Mouse (Mus musculus): ENCODE measurements around the gene Cnot9.
"Not testable (repeated sequence)": the region's sequence is repeated elsewhere in the genome, so short reads cannot be mapped to it uniquely, and the experiment has no call there.

Cnot9 gene

DNA sequence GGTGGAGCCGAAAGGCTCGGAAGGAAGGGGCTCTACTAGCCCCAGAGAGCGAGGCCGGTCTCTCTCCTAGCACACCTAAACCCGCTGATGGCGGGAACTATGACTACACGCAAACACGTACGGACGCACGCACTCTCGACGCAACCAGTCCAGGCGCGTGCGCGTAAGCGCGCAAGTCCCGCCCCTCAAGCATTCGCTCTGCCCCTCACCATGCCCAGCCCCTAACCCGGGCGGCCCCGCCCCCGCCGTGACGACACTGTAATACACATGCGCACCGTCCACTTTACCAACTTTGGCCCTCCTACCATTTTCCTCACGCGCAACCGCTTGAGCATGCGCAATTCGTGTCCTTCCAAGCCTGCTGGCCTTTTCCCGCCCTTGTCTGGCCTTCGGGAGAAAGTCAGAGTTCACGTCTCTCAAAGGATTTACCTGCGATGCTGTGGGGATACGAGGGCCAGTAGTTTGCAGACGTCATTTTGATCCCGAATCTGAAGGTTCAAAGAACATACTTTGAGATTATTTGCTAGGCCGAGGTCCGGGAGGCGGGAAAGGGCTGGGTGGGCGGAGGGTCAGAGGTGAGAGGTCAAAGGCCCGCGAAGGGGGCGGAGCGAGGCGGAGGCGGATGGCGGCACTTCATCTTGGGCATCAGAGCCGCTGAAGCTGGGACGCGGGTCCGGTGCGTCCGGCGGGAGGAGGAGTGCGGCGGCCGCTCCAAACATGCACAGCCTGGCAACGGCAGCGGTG lies at the start of gene Cnot9:
TSS of gene Cnot9 (plus strand) at position 338 of the 744 bp plus-strand sequence.
- peak; percentile 100 for DNase-seq (ENCODE audit: low spot score)

DNA sequence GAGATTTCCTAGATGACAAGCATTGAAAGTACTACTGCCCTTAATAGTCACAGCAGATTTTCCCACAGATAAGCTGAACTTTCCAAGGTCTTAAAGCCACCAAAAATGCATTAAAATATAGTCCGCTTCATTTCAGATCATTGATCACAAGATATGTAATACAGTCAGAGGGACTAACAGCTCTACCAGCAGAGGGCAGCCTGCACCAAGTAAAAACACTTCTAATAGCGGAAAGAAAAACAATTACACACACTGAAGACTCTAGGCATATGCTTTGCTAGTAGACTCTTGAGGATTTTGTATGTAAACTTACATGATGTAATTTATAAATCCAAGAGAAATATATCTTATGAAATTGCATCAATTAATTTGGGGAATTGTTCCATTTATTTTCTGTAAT lies 45.6 kb upstream of the Cnot9 start:
- peak; percentile 31 for DNase-seq (ENCODE audit: low spot score)

DNA sequence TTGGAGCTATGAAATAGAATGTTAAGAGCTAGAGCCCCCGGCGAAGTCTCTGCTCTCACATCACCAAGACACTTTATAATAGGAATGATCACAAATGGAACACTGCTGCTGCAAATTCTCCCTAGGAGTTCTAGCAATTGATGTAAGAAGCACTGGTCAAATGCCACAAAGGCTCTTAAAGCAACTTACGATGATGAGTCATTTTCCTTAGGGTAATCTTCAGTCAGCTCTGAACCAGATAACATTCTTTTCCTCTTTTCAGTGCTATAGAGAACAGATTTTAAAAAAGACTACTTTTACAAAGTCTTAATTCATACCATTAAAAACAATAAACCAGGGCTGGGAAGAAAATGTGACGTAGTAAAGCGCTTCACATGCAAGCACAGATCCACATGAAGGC lies 20.1 kb upstream of the Cnot9 start:
- no peak for DNase-seq (ENCODE audit: low spot score)

DNA sequence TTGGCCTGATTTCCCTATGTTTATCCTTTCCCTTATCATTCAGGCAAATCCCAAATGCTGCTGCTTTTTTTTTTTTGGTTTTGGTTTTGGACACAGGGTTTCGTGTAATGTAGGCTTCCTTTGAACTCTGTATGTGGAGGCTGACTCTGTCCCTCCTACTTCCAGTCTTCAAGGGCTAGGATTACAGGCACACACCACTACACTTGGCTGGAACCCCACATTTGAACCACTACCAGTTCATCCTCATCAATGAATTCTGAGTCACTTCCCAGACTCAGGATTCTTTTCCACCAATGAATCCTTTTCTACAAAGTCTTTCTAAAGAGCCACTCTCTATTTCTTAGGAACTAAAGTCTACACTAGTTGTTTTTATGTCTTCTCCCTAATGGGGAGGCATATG lies 4.8 kb upstream of the Cnot9 start:
- no peak for DNase-seq (ENCODE audit: low spot score)

DNA sequence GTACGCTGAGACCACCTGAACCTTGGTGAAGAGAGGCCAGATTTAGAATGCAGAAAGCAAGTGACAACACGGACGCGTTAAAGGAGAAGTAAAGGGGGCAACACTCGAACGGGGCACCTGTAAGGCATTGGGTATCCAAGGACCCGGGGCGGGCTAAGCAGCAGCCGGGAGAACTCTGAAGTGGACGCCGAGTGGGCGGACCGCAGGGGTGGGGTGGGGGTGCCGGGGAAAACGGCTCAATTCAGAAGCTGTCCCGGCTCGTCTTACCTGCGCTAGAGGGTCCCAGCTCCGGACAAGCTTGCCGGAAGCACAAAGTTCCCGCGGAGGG lies 501 bp upstream of the Cnot9 start:
- no peak for DNase-seq (ENCODE audit: low spot score)

DNA sequence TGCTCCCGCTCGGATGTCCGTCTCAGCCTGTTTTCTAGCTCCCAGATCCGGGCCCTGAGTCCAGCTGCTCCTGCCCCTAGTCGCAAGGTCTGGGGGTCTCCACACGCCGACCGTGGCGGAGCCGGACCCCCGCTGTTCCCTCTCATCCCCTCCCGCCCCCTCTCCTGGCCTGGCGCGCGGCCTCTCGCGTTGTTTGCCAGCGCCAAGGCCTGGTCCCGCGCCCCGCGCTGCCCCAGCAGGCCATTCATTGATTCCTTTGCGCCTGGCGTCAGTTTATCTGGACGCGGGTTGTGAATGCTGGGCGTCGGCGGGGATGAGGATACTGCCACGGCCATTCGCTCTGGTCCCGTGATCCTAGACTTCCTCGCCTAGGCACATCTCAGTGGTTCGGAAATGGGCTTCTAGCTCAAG lies 618 bp downstream of the Cnot9 start:
- DNase-seq (ENCODE audit: low spot score) = peak; percentile 59

DNA sequence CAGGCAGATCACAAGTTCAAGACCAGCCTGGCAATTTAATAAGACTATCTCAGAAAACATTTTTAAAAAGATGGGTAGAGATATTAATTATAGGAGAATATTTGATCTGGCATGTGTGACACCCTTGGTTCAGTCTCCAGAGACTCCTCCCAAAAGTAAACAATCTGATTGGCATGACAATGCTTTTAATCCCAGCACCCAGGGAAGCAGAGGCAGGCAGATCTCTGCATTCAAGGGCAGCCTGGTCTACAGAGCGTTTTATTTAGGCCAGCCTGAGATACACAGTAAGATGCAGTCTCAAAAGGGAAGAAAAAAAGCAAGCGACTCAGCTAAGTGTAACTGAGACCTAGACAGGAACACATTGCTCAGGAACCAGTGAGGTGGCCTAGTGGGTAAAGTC lies 1.9 kb downstream of the Cnot9 start:
- DNase-seq (ENCODE audit: low spot score) = no peak

DNA sequence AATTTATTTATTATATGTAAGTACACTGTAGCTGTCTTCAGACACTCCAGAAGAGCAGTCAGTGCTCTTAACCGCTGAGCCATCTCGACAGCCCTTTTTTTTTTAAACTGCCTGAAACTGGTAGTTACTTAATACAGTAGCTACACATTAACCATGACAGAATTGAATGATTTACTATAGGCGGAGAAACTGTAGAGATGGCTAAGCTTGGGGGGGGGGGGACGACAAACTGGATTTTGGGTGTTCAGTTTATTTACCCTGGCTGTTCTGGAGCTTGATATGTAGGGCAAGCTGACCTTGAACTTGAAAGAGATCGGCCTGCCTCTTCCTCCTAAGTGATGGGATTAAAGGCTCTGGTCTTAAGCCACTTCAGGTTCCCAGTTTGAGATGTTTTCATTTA lies 5.4 kb downstream of the Cnot9 start:
- no peak for DNase-seq (ENCODE audit: low spot score)

DNA sequence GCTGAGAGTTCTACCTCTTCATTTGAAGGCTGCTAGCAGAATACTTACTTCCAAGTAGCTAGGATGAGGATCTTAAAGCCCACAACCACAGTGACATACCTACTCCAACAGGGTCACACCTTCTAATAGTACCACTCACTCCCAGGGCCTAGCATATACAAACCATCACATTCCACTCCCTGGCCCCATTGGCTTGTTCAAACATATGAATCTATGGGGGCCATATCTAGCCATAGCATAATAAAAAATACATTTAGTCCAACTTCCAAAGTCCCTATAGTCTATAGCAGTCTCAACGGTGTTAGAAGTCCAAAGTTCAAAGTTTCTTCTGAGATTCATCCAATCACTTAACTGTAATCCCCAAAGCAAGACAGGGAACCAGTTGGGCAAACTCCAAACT lies 7.1 kb downstream of the Cnot9 start:
- not testable (repeated sequence) for DNase-seq (ENCODE audit: low spot score)

DNA sequence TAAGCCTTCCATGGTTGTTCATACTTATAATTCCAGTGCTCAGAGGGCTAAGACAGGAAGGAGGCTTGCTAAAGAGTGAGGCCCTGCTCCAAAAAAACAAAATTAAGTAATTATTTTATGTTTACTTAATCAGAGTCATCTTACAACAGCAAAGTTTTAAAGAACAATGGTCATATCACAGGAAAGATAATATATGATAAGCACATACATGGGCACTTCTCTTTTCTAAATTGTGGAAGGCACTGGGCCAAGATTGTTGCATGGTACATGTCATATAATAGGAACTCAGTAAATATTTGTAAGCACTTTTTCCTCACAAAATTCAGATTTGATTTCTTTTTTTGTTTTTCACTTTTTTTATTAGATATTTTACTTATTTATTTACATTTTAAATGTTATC lies 14.0 kb downstream of the Cnot9 start:
- DNase-seq (ENCODE audit: low spot score) = no peak

DNA sequence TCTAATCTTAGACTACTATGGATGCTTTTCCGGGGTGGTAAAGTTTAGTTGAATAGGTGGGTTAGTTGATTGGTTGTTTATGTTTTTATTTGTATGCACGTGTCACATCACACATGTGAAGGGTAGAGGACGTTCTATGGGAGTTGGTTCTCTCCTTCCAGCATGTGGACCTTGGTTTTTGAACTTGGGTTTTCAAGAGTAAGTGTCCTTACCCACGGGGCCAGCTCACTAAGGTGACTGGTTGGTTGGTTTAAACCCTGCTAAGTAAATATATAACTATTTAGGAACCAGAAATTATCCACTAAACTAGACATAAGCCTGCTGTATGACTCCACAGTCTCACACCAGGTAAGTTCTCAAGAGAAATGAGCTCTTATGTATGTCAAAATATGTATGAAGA lies 18.9 kb downstream of the Cnot9 start:
- DNase-seq (ENCODE audit: low spot score) = no peak

DNA sequence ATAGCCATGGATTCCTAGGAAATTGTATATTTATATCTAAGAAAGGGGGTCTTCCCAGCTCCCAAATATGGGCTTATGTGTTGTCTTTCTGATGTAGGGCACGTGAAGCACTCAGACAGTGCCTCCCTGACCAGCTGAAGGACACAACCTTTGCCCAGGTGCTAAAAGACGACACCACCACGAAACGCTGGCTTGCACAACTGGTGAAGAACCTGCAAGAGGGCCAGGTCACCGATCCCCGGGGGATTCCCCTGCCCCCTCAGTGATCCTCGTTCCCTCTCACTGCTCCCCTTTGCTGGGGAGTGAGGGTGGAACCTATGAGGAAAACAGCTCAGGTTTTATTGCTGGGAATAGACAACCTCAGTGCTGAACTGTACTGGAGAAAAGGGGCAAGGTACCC lies 22.7 kb downstream of the Cnot9 start:
- DNase-seq (ENCODE audit: low spot score) = no peak

DNA sequence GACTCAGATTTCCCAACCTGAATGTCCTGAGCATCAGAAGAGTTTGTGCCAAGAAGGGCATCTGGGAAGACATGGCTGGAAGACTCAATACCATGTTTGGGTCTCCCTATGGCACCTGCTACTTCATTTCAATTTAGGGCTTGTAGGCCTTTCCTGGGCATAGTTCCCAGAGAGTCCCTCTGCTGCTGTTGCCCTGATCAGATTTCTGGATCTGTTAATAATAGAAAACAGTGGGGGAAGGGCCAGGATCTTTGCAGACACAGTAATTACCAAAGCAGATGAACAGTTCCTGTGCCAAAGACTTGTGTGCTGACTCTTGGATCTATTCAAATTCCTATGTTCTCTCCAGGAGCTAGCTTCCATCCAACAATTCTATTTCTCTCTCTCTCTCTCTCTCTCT lies 32.8 kb downstream of the Cnot9 start:
- no peak for DNase-seq (ENCODE audit: low spot score)

DNA sequence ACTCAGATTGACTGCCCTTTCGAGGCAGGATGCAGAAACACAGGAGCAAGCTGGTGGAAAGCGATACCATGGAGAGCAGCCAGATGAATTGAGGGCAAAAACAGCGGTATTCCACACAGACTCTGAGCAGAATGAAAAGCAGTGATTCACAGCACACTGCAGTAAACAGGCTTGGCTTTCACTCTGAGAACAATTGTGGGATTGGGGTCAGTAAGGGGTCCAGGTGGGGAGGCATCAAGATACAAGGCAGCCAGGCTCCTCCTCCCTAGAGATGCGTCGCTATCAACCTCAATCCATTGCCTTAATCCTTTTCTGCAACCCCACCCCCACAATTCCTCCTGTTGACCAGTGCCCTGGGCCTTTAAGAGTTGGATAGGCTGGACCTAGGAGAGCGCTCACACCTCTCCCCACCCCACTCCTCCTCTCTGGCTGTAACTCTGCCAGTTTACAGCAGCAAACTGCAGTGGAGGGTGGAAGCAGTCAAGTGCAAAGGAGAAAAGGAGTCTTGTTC lies 36.6 kb downstream of the Cnot9 start, which contains the start of gene Plcd4:
TSS of gene Plcd4 (plus strand) at position 438 of the 511 bp plus-strand sequence.
- no peak for DNase-seq (ENCODE audit: low spot score)

DNA sequence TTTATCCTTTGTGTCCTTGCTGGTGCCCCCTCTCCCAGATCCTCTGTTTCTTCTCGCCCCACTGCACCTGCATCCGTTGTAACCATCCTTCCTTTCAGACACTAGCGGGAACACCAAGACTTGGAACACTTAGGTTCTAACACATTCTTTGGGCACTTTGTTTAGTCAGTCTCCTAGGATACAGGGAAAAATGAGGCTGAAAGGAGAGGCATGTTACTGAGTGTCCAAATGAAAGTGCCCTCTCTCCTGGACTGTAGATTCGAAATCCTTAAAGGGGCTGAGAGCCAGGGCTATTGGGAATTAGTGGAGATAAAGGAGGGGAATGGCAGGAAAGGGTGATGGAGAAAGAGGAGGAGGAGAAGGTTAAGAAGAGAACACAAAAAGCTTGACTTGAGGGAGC lies 38.3 kb downstream of the Cnot9 start, which contains the start of gene Usp37:
TSS of gene Usp37 (minus strand) at position 101 of the 400 bp plus-strand sequence.
- no peak for DNase-seq (ENCODE audit: low spot score)

DNA sequence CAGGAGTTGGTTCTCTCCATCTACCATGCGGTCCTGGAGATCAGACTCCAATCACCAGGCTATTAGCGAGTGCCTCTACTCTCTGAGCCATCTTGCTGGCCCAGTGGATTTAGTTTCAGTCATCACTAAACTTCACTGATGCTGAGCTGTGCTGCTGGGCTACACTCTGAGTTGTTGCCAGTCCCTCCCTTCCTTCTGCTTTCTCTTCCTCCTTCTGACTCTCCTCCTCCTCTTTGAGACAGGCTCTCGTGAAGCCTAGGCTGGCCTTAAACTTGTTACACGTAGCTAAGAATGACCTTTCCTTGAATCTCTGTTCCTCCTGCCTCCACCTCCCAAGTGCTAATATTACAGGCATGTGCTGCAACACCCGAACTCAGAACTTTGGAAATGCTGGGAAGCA lies 53.2 kb downstream of the Cnot9 start:
- no peak for DNase-seq (ENCODE audit: low spot score)

DNA sequence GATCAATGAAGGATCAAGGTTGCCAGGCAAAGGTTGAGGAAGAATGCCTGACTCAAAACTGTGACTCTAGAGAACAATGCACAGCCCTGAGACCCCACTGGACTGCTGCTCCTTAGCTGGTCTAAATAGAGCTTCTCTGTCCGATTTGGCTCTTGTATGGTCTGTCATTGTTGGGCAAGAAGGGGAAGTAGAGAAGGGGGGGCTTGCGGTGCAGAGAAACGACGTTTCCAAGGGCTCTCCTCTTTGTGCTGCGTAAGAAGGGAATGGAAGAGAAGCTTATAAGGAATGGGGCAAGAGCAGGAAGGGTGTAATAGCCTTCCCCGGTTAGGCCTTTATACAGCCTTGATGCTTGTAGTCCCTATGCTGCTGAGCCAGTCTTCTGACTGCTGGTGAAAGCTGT lies 60.0 kb downstream of the Cnot9 start:
- no peak for DNase-seq (ENCODE audit: low spot score)

DNA sequence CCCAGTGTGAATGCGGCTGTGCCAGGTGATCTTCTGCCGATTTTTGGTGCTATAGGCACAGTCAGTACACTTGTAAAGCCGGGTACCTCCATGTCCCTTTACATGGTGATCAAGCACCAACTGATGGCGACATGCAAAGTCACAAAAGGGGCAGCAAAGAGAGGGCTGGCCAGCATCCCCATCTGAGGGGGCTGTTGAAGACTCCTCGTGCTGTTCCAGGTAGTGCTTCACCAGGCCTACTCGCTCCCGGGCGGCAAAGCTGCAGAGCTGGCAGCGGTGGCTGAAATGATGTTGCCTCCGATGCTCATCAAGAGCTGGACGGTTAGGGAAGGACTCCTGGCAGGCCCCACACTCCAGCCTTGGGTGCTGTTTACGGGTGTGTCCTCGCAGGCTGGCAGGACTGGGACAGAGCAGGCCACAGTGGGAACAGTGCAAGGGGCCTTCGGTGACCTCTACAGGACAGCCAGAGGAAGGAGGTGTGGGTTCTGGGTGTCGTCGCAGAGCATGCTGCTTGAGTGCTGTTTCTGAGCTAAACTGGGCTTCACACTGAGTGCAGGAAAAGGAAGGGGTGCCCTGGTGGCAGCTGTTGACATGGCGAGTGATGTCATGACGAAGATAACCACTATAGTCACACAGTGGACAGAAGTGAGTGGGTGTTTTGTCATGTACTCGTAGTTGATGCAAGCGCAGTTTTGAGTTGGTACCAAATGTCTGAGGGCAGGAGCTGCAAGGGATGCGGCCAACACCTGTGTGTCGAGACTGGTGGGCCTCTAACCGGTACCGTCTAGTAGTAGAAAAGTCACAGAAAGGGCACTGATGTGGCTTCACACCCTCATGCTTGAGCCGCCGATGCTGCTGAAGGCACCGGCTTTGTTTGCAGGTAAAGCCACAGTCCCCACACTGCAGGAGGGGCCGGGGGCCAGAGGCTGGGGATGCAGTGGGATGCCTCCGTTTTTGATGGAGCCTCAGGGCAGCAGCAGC lies 64.2 kb downstream of the Cnot9 start:
- DNase-seq (ENCODE audit: low spot score) = no peak
